Mouse (Mus musculus): Measurements from ENCODE around the gene Dctpp1.

DNA sequence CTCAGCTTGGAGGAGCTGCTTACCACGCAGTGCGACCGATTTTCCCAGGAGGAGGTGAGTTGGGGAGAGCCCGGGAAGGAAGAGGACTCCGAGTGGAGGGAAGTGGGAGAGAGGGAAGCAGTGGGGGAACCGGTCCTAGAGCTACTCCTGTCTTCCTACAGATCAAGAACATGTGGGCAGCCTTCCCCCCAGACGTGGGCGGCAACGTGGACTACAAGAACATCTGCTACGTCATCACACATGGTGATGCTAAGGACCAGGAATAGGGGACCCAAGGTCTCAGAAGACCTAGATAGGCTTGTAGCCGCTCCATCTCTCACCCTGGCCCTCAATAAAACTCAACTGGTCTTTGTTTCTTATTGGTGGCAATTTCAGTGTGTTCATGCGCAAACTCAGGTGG is 46.6 kb downstream of the Dctpp1 start:
- TF ChIP-seq FLI1 (IDR thresholded peaks at IDR 0.05; ENCODE audit: low read length) = no peak
- TF ChIP-seq GATA1 (IDR thresholded peaks at IDR 0.05; ENCODE audit: borderline replicate concordance, low read length) = no peak

Data from megakaryocyte, embryonic 14.5 days (primary cell).